Mouse (Mus musculus): ENCODE measurements around the gene Slc5a9. TPM values are rescaled to one million over a fixed set of nuclear protein-coding genes. Genes with fewer than 3 reads are reported as not detected.

The Slc5a9 gene
- polyA plus RNA-seq, 1 experiment from 2014 or later: 3.6 TPM

- Histone ChIP-seq H3K36me3 (ENCODE audit: control insufficient read depth, insufficient read depth, low read length) (no peaks in the 10 kb centered on the region), H3K4me3 (ENCODE audit: low read depth, low read length) (no peak overlapping the region), H3K9ac (replicated peaks; ENCODE audit: low read depth, low read length) (no peak overlapping the region), H3K4me1 (ENCODE audit: control insufficient read depth, insufficient read depth, low read length) (no peaks in the 10 kb centered on the region), H3K27me3 (ENCODE audit: control insufficient read depth, insufficient read depth, low read length) (no peaks in the 10 kb centered on the region), H3K9me3 (ENCODE audit: control insufficient read depth, low read depth, low read length) (no peaks in the 10 kb centered on the region), H3K4me2 (replicated peaks; ENCODE audit: low read depth, low read length) (peak overlapping the region; percentile 17), H3K27ac (ENCODE audit: low read length) (no peak overlapping the region)
- ATAC-seq (ENCODE audit: insufficient number of reproducible peaks, insufficient read depth, low FRiP score, low read depth): peak; percentile 71; the same call in 1 of the 2 replicates
- WGBS: 8% methylated on average over 7 of the region's 7 CpGs
Measured at GRCm38 (mm10) chr4:111886018-111886417, 16.7 kb downstream of the Slc5a9 start.

- WGBS: 87% methylated on average over 12 of the region's 12 CpGs
- ATAC-seq (ENCODE audit: insufficient number of reproducible peaks, insufficient read depth, low FRiP score, low read depth): no peak
Measured at GRCm38 (mm10) chr4:111883543-111883942, 19.2 kb downstream of the Slc5a9 start.

GRCm38 (mm10) chr4:111880112-111880875 lies 22.4 kb downstream of the Slc5a9 start:
- Histone ChIP-seq H3K4me2 (replicated peaks; ENCODE audit: low read depth, low read length) (no peak overlapping the region), H3K9ac (replicated peaks; ENCODE audit: low read depth, low read length) (no peak overlapping the region), H3K4me1 (ENCODE audit: control insufficient read depth, insufficient read depth, low read length) (no peaks in the 10 kb centered on the region), H3K4me3 (ENCODE audit: low read depth, low read length) (no peak overlapping the region), H3K9me3 (ENCODE audit: control insufficient read depth, low read depth, low read length) (no peaks in the 10 kb centered on the region), H3K27me3 (ENCODE audit: control insufficient read depth, insufficient read depth, low read length) (no peaks in the 10 kb centered on the region), H3K27ac (ENCODE audit: low read length) (no peak overlapping the region), H3K36me3 (ENCODE audit: control insufficient read depth, insufficient read depth, low read length) (no peaks in the 10 kb centered on the region)
- ATAC-seq (ENCODE audit: insufficient number of reproducible peaks, insufficient read depth, low FRiP score, low read depth): no peak
- WGBS: 53% methylated on average over 4 of the region's 4 CpGs

More at GRCm38 (mm10) chr4:111883543-111883942, 19.2 kb downstream of the Slc5a9 start:
- no peak overlapping the region for H3K9ac ChIP-seq (replicated peaks; ENCODE audit: low read depth, low read length)
- no peak overlapping the region for H3K4me2 ChIP-seq (replicated peaks; ENCODE audit: low read depth, low read length)
- H3K9me3 ChIP-seq (ENCODE audit: control insufficient read depth, low read depth, low read length): no peaks in the 10 kb centered on the region
- no peaks in the 10 kb centered on the region for H3K36me3 ChIP-seq (ENCODE audit: control insufficient read depth, insufficient read depth, low read length)
- H3K27me3 ChIP-seq (ENCODE audit: control insufficient read depth, insufficient read depth, low read length): no peaks in the 10 kb centered on the region
- no peak overlapping the region for H3K27ac ChIP-seq (ENCODE audit: low read length)
- no peaks in the 10 kb centered on the region for H3K4me1 ChIP-seq (ENCODE audit: control insufficient read depth, insufficient read depth, low read length)
- H3K4me3 ChIP-seq (ENCODE audit: low read depth, low read length): no peak overlapping the region

DNA sequence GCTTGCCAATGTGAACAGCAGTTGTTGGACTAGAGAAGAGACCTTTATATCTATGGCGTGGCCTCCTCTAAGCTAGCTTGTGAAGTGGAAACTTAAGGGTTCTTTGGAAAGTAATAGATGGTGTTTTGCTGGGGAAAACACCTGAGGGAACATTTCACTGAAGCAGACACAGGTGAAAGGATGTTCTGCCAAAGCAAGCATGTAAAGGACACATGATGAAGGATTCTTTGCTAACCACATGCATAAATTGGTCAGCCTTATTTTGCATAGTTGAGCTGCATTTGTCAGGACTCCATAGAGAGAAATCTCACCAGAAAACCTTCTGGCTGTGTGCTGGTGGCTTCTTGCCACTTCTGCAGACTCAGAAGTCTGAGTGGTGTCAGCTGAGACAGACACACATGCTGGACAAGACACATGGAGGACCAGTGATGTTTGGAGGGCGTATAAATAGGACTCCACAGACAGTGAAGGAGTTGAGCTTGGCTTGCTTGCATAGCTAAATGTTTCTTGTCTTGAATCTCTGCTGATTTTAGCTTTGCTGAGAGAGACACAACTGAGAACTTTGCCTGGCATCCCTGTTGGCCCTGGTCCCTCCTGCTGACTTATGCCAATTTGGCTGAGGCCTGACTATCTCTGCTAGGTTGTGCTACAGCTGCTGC lies 34.8 kb downstream of the Slc5a9 start:
- no peak for ATAC-seq (ENCODE audit: insufficient number of reproducible peaks, insufficient read depth, low FRiP score, low read depth)
- no peak overlapping the region for H3K27ac ChIP-seq (ENCODE audit: low read length)
- H3K4me2 ChIP-seq (replicated peaks; ENCODE audit: low read depth, low read length): no peak overlapping the region
- no peaks in the 10 kb centered on the region for H3K36me3 ChIP-seq (ENCODE audit: control insufficient read depth, insufficient read depth, low read length)
- no peak overlapping the region for H3K4me3 ChIP-seq (ENCODE audit: low read depth, low read length)
- no peak overlapping the region for H3K9ac ChIP-seq (replicated peaks; ENCODE audit: low read depth, low read length)
- H3K4me1 ChIP-seq (ENCODE audit: control insufficient read depth, insufficient read depth, low read length): no peaks in the 10 kb centered on the region
- no peaks in the 10 kb centered on the region for H3K27me3 ChIP-seq (ENCODE audit: control insufficient read depth, insufficient read depth, low read length)
- H3K9me3 ChIP-seq (ENCODE audit: control insufficient read depth, low read depth, low read length): no peaks in the 10 kb centered on the region
- WGBS: 83% methylated on average over 2 of the region's 2 CpGs

DNA sequence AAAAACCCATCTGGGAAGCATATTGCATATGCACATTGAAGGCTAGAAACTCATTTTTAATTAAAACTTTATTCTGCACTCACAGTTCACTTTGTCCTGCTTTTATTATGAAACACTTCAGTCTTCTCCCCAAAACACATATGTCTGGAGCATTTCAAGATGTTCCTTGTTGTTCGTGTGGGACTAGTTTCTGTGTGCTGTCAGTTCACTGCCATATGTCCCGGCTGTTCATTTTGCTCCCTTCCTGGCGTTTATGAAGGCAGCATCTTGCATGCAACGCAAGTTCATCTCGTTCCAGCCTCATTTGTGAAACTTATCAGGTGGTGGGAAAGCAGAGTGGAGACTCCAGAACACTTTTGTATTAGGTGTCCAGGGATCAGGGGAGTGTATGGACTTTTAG lies 36.0 kb downstream of the Slc5a9 start:
- Histone ChIP-seq H3K27me3 (ENCODE audit: control insufficient read depth, insufficient read depth, low read length) (no peaks in the 10 kb centered on the region), H3K4me2 (replicated peaks; ENCODE audit: low read depth, low read length) (no peak overlapping the region), H3K27ac (ENCODE audit: low read length) (no peak overlapping the region), H3K36me3 (ENCODE audit: control insufficient read depth, insufficient read depth, low read length) (no peaks in the 10 kb centered on the region), H3K9ac (replicated peaks; ENCODE audit: low read depth, low read length) (no peak overlapping the region), H3K4me3 (ENCODE audit: low read depth, low read length) (no peak overlapping the region), H3K4me1 (ENCODE audit: control insufficient read depth, insufficient read depth, low read length) (no peaks in the 10 kb centered on the region), H3K9me3 (ENCODE audit: control insufficient read depth, low read depth, low read length) (no peaks in the 10 kb centered on the region)
- WGBS: 79% methylated on average over 5 of the region's 5 CpGs
- no peak for ATAC-seq (ENCODE audit: insufficient number of reproducible peaks, insufficient read depth, low FRiP score, low read depth)

DNA sequence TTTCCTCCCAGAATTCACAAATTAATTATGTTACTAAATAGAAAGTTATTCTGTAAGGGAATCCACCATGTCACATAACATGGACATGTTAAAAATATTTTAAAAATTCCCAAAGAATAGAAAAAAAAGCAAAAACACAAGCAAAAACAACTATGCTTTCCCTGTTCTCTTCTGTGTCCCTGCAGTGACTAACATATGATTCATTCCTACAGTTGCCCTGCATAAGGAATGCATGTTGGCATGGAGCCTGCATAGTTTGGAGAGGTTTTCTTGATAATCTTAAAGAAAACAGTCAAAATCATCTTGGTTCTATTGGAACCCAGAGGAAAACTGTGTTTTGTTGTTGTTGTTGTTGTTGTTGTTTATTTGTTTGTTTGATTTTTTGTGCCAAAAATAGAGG lies 50.1 kb downstream of the Slc5a9 start:
- Histone ChIP-seq H3K27ac (ENCODE audit: low read length) (no peak overlapping the region), H3K4me3 (ENCODE audit: low read depth, low read length) (no peak overlapping the region), H3K4me1 (ENCODE audit: control insufficient read depth, insufficient read depth, low read length) (no peaks in the 10 kb centered on the region), H3K4me2 (replicated peaks; ENCODE audit: low read depth, low read length) (no peak overlapping the region), H3K36me3 (ENCODE audit: control insufficient read depth, insufficient read depth, low read length) (no peaks in the 10 kb centered on the region), H3K9ac (replicated peaks; ENCODE audit: low read depth, low read length) (no peak overlapping the region), H3K9me3 (ENCODE audit: control insufficient read depth, low read depth, low read length) (no peaks in the 10 kb centered on the region), H3K27me3 (ENCODE audit: control insufficient read depth, insufficient read depth, low read length) (no peaks in the 10 kb centered on the region)
- no peak for ATAC-seq (ENCODE audit: insufficient number of reproducible peaks, insufficient read depth, low FRiP score, low read depth)

DNA sequence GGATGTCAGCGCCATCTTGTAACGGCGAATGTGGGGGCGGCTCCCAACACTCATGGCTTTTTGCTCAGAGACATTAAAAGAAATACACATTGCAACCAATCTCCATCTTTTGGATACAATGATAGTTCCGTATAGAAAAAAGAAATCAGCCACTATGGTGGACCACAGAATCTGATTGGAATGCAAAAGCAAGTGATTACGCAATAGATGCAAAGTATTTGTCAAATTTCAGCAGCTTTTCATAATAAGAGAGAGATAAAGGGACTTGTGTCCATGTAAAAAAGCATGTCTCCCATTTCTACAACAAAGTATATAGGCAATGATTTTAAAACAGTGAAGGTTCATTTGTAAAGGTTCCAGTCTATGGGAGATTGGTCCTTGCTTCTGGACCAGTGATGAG lies 63.8 kb downstream of the Slc5a9 start:
- 93% methylated on average over 6 of the region's 6 CpGs for WGBS
- no peaks in the 10 kb centered on the region for H3K9me3 ChIP-seq (ENCODE audit: control insufficient read depth, low read depth, low read length)

More for the DNA sequence above, 63.8 kb downstream of the Slc5a9 start:
- Histone ChIP-seq H3K9ac (replicated peaks; ENCODE audit: low read depth, low read length) (no peak overlapping the region), H3K36me3 (ENCODE audit: control insufficient read depth, insufficient read depth, low read length) (no peaks in the 10 kb centered on the region), H3K27me3 (ENCODE audit: control insufficient read depth, insufficient read depth, low read length) (no peaks in the 10 kb centered on the region), H3K27ac (ENCODE audit: low read length) (no peak overlapping the region), H3K4me1 (ENCODE audit: control insufficient read depth, insufficient read depth, low read length) (no peaks in the 10 kb centered on the region), H3K4me3 (ENCODE audit: low read depth, low read length) (no peak overlapping the region), H3K4me2 (replicated peaks; ENCODE audit: low read depth, low read length) (no peak overlapping the region)
- no peak for ATAC-seq (ENCODE audit: insufficient number of reproducible peaks, insufficient read depth, low FRiP score, low read depth)
